Mouse (Mus musculus): ENCODE measurements around the gene Cxcr5.
A peak's percentile ranks its signal among the peaks of the same experiment; 100 is the strongest.
"Not testable (repeated sequence)": the region's sequence is repeated elsewhere in the genome, so short reads cannot be mapped to it uniquely, and the experiment has no call there.

The Cxcr5 gene

DNA sequence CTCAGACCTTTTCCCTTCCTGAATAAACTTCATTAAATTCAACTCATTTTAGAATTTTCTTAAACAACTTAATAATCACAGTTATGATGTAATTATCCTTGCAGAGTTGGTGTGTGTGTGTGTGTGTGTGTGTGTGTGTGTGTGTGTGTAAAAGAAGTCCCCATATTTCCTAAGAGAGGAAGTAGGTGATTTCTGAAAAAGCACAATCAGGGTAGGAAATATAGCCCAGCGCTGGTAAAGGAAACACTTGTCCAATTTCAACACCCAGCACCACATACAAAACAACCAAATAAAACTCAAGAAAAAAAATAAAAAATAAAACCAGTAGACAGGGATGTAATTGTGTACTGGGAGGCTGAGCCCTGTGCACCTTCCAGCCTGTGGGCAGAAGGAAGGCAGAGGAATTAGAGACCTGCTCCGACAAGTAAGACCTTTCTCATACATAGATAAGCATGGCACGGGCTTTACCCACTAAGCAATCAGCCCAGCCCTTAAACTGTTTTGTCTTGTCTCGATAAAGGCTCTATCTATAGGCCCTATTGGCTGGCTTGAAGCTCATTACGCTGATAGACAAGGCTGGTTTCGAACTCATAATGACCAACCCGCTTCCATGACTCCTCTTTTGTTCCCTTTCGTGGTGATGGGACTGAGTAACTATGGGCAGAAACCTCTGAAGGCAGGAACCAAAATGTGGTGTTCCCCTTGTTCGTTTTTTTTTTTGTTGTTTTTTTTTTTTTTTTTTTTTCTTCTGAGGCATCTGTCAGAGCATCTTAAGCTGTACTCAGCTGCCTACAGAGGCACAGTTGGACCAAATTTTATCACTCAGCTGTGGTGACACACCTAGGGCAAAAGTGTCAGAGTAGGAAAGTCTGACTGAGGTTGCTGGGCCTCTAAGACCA lies 25.8 kb upstream of the Cxcr5 start:
- DNase-seq (ENCODE audit: low read depth, low spot score): no peak

DNA sequence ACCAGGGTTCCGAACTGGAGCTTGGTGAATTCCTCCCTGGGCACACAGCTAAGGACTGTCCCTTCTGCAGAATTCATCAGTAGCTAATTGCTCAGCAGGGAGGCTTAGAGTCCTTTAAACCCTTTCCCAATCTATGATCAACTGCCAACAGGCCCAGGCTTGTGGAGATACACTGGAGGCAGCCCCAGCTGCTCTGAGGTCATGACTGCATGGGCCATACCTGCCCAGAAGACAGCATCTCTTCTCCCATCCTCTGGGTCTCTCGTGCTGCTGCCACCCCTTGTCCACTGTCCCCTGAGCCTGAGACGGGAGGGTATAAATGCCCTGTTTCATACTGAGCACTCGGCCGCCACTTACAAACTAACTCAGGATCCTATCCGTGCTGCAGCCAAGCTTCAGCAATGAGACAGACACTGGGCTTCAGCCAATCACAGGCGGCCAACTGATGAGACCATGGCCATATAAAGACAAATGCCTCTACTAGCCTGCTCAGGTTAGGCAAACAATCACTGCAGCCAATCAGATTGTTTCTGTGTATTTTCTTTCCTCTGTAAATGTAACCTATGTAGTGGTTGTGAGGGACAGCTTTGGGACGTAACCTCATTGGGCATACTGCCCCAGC lies 25.1 kb upstream of the Cxcr5 start:
- DNase-seq (ENCODE audit: low read depth, low spot score): no peak

GRCm38 (mm10) chr9:44582390-44582789 lies 20.7 kb upstream of the Cxcr5 start:
- DNase-seq (ENCODE audit: low read depth, low spot score): no peak

DNA sequence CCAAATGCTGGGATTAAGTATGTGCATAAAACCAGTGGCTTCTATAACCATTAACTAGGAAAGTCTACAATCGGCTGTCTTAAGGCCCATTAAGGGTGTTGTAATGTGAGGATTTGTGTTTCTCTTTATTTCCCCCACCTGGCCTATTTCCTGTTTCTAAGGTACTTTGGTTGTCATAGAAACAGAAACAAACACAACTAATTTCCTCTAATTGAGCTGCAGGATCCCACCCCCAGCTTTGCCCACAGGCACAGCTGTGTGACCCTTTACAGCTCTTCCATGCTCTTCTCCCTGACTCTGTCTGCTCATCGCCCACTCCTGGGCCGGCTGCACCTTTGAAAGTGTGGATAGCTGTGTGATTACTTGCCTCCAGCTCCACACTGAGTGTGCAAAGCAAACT lies 19.7 kb upstream of the Cxcr5 start:
- DNase-seq (ENCODE audit: low read depth, low spot score): no peak

- no peak for DNase-seq (ENCODE audit: low read depth, low spot score)
These were observed 18.4 kb upstream of the Cxcr5 start for GRCm38 (mm10) chr9:44580085-44580484.

DNA sequence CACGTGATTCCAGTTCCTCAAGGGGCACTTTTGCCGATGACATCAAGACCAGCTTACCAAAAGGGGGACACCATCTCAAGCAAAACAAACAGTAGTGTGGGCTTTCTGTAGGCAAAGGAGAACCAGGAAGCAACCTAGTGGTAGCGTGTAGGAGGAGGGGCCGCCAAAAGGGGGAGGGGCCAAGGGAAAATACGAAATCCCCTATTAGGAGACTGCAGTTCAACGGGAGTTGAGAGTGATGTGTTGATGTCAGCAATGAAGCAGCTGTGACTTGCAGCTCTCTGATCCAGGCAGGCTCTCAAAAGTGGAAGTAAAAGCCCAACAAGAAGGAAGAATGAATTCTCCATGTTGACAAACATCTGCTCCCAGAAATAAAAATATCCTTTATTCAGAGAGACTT lies 17.7 kb upstream of the Cxcr5 start:
- DNase-seq (ENCODE audit: low read depth, low spot score): peak; percentile 22

DNA sequence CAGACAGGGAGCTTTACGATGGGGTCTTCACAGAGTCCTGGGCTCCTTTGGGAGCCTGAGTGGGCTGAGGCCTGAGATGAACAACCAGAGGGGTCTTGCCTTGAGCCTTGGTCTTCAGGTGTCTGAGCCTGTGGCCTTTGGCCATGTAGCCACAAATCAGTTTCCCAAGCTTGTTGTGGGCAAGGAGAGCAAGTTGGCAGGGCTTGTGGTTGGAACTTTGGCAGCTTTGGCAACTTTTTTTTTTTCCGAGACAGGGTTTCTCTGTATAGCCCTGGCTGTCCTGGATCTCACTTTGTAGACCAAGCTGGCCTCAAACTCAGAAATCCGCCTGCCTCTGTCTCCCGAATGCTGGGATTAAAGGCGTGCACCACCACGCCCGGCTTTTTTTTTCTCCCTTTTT lies 14.4 kb upstream of the Cxcr5 start:
- DNase-seq (ENCODE audit: low read depth, low spot score): not testable (repeated sequence)

DNA sequence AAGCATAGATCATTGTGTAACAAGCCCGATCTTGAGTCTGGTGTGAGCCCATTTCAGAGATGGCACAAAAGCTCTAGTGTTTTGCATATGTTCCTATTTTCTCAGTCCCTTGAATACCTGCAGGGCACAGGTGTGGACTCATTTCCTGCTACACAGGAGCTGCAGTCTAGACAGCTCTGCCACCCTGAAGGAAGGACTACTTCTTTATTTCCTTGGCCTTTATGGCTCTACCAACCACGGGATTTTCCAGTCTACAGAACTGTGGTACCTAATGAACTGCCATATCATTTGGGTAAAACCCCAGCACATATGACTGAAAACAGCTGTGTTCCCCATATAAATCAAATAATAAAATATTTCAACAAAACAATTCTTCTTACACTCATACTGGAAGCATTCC lies 13.4 kb upstream of the Cxcr5 start:
- no peak for DNase-seq (ENCODE audit: low read depth, low spot score)

GRCm38 (mm10) chr9:44573306-44573705 lies 11.6 kb upstream of the Cxcr5 start:
- no peak for DNase-seq (ENCODE audit: low read depth, low spot score)

DNA sequence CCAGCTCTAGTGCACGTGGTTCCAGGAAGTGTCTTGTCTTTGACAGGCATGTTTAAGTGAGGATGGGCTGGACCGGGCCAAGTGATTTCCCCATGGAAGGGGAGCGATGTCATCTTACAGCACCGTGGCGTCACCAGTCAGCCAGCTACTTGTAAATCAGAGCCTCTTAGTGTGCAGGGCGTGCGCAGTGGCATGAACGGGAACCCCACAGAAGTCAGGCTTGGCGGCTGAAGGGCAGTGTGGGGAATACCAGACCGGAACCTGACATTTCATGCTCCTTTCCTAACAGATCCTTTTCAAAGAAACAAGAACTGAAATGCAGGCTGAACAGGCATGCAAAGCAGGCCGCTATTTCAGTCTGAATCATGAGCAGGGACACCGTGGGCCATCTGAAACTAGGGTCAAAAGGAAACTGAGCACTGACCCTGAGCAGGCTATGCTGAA lies 9.3 kb upstream of the Cxcr5 start:
- no peak for DNase-seq (ENCODE audit: low read depth, low spot score)

GRCm38 (mm10) chr9:44568083-44568455 lies 6.4 kb upstream of the Cxcr5 start:
- DNase-seq (ENCODE audit: low read depth, low spot score): no peak

GRCm38 (mm10) chr9:44567338-44568082 lies 5.8 kb upstream of the Cxcr5 start:
- peak; percentile 71 for DNase-seq (ENCODE audit: low read depth, low spot score)

DNA sequence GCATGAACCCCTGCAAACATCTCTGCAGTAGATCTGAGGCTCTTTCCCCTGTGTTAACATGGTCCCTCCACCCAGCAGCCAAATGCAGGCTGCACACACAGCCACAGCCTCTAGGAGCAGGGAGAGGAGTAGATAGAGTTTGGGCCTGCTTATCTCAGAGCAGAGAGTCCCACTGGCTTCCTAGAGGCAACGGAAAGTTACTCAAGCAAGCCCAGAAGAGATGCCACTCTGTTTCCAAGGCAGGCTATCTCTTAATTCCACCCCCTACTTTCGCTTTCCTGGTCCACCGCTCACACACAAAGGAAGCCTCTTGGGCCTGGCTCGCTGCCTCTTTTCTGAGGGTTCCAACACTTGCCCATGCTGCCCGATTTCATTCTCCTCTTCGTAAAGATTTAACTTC lies 3.7 kb upstream of the Cxcr5 start:
- peak; percentile 25 for DNase-seq (ENCODE audit: low read depth, low spot score)

DNA sequence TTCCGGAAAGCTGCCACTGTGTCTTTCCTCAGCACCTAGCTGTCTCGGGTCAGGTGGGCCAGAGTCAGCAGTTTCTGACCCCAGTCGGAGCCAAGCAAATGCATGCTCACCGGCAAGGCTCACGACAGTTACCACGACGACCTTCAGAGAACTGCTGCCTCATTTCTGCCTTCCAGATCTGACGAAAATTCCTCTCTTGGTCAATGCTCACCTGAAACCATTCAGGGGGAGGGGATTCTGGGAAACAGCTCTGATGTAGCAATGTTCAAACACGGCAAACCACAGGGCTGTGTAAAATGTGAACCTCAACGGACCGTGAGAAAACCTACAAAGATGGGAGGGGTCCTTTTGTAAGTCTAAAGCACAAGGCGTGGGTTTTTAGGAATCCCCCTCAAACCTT lies 1.3 kb upstream of the Cxcr5 start:
- no peak for DNase-seq (ENCODE audit: low read depth, low spot score)

DNA sequence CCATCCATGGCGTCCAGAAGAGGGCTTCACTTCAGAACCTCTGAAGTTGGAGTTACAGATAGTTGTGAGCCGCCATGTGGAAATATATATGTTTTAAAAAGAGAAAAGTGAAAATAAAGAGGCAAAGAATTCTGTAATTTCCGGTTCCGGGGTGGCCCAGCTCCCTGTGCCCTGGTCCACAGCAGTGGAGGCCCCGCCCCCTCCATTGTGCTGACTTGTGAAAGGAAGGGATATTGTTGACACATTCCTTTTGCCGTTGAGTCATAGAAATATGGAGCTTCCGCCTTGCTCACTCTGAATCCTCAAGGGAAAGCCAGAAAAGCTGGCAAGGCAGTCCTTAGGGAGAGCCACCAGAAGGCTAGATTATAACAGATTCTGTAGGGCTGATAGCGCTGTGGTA lies 9.5 kb downstream of the Cxcr5 start:
- DNase-seq (ENCODE audit: low read depth, low spot score): peak; percentile 87

- no peak for DNase-seq (ENCODE audit: low read depth, low spot score)
These were observed 10.5 kb downstream of the Cxcr5 start for GRCm38 (mm10) chr9:44551138-44551537.

DNA sequence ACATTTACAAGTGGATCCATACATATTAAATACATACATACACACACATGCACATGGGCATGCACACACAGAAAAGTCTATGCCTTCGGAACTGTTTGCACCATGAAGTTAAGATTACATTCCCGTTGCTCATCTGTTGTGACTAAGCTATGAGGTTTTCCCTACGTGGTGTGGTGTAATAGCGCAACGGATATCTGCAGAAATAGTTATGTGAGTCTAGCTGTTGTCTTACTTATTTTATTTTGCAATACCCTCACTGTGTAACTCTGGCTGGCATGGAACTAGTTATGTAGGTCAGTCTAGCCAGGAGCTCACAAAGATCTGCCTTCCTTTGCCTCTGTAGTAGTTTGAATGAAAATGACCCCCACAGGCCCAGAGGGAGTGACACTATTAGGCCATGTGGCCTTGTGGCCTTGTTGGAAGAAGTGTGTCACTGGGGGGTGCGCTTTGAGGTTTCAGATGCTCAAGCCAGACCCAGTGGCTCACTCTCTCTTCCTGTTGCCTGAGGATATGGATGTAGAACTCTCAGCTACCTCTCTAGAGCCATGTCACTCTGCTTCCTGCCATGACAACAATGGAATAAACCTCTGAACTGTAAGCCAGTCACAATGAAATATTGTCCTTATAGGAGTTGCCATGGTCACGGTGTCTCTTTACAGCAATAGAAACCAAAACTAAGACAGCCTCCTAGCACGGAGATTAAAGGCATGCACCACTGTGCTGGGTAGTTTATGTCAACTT lies 13.1 kb downstream of the Cxcr5 start:
- DNase-seq (ENCODE audit: low read depth, low spot score): no peak

DNA sequence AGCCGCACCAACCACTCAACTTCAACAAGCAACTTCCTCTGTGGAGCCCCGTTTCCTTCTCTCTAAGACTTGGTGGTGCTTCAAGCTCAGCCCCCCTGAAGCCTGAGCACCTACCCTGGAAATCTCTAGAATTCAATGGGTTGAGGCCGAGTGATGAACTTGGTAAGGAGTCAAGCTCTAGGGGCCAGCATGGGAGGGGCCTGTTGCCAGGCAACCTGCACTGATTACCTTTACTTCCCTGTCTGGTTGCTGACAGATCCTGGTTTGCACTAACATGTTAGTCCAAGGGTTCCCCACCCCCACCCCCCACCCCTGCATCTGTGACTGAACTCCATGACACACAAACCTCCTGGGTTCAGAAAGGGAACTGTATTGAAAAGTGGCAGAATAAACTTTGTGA lies 16.7 kb downstream of the Cxcr5 start:
- no peak for DNase-seq (ENCODE audit: low read depth, low spot score)

GRCm38 (mm10) chr9:44542364-44542763 lies 19.3 kb downstream of the Cxcr5 start:
- no peak for DNase-seq (ENCODE audit: low read depth, low spot score)

DNA sequence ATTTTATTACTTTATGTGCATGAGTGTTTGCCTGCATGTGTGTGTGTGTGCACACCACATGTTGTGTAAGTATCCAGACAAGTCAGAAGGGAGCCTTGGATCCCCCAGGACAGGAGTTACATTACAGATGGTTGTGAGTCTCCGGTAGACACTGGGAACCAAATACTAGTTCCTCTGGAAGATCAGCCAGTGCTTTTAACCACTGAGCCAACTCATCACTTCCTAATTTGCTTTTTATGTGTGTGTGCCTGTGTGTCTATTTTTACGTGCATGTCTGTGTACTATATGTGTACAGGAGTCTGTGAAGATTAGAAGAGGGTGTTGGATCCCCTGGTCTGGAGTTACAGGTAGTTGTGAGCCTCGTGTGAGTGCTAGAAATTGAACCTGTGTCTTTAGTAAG lies 21.0 kb downstream of the Cxcr5 start:
- DNase-seq (ENCODE audit: low read depth, low spot score): no peak

DNA sequence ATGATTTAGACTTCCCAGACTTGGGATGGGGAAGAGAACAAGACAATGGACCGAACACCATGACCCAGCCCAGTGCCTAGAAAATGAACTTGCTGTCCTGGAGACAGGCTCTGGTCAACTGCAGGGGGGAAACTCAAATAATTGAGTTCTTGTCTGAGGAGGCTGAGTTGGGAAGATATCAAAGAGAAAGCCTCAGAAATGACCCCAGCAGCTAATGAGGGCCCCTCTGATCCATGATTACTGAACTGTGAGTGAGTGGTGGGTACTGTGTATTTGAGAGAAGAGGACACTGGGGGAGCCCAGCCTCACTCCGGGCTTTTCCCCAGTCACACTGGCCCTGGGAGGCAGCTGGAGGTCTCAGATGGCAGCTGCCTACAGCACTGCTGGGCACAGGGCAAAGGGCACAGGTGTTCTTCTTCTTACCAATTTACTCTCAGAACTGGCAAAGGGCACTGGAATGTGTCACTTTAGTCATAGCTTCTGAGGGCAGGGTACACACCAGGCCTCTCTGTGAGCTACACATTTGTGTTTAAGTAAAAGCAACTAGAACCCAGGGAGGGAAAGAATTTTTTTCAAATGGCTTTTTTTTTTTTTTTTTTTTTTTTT lies 21.8 kb downstream of the Cxcr5 start:
- DNase-seq (ENCODE audit: low read depth, low spot score): no peak
